Mouse (Mus musculus) skeletal muscle tissue, postnatal 0 days (tissue): ENCODE results near the gene Emc7. TPM values are rescaled to one million over a fixed set of nuclear protein-coding genes. Genes with fewer than 3 reads are reported as not detected.

Experiments used
- polyA plus RNA-seq: library from polyadenylated mRNA; unstranded; fragments of >200 nt; fragmentation: Nextera tagmentation; extraction: Ambion mirVana; gene quantifications from 2 replicates; pipeline ENCODE4 v1.2.1, GENCODE M21; 2015

Emc7 gene
- polyA plus RNA-seq, result 22.4 and 23.2 TPM in 2 replicates

GRCm38 (mm10) chr2:112454862-112455564 lies at the start of gene Emc7:
Gene Emc7 (plus strand): TSS chr2:112454997.

DNA sequence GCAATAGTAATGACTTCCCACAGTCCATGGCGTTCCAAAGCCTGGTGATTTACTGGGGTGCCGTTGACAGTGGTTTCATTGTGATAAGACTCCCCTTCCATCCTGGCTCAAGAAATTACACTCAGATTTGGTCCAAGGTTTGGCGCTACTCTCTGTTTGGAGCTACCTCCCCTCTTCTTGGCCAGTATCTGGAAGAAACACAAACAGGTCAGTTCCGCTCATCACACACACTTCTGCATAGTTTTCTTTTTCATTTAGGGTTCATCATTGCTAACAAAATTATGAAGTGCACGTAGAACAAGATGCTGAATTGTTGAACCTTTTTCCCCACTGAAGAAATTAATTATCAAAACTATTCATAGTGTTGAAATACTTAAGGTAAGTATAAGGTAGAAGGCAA lies 25.9 kb downstream of the Emc7 start, which contains the start of gene Chrm5:
Gene Chrm5, minus strand, starts transcription at position 101 of the 400 bp plus-strand sequence.

DNA sequence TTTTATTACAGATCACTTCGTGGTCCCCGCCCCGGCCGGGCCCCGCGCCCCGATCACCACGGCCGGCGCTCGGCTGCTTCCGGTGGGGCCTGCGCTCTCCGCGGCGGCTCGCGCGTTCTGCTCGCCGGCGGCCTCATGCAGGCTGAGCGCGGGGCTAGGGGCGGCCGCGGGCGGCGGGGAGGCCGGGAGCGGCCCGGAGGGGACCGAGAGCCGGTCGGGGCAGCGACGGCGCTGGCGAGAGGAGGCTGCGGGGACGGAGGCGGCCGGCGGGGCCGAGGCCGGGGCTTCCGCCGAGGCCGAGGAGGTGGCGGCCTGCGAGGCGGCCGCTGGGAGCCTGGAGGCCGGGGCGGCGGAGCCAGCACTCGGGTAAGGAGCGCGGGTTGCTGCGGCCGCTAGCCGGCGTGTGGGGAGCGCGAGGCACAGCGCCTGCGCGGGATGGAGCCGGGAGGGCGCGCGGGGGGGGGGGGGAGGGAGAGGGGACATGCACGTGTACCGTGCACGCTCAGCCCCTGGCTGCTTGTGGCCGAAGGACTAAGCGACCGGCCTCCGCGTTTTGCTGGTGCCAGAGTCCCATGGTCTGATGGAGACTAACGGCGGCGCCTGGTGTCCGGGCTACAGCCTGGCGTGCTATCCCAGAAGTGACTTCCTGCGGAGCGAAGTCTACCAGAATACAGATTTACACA lies 38.2 kb downstream of the Emc7 start, which contains the start of gene Aven:
Gene Aven, plus strand, starts transcription at position 109 of the 683 bp plus-strand sequence.

Other genes starting within 250 kb of the Emc7 start
- 1.5 and 3.5 TPM in 2 replicates for gene Lpcat4, start 215.5 kb upstream of the Emc7 start, polyA plus RNA-seq
- not detected in 2 replicates for gene Nutm1, start 195.7 kb upstream of the Emc7 start, polyA plus RNA-seq
- gene Nop10, start 193.1 kb upstream of the Emc7 start, polyA plus RNA-seq, result 117 and 122 TPM in 2 replicates
- 6.3 and 8.6 TPM in 2 replicates for gene Slc12a6, start 189.2 kb upstream of the Emc7 start, polyA plus RNA-seq
- not detected in 2 replicates for gene Gm21985, start 188.7 kb upstream of the Emc7 start, polyA plus RNA-seq
- 99.7 and 104 TPM in 2 replicates for gene Emc4, start 87.0 kb upstream of the Emc7 start, polyA plus RNA-seq
- gene Katnbl1, start 75.8 kb upstream of the Emc7 start, polyA plus RNA-seq, result 22.0 and 23.5 TPM in 2 replicates
- not detected in 2 replicates for gene Chrm5, start 25.8 kb downstream of the Emc7 start, polyA plus RNA-seq
- gene Aven, start 38.0 kb downstream of the Emc7 start, polyA plus RNA-seq, result 3.6 and 5.4 TPM in 2 replicates